Mouse (Mus musculus): Measurements from ENCODE around the gene Gpr83. TPM values are rescaled to one million over a fixed set of nuclear protein-coding genes. Genes with fewer than 3 reads are reported as not detected.
"Not testable (repeated sequence)": the region's sequence is repeated elsewhere in the genome, so short reads cannot be mapped to it uniquely, and the experiment has no call there.

Gene Gpr83
- polyA plus RNA-seq, 1 experiment from 2014 or later, result 0.35 TPM

DNA sequence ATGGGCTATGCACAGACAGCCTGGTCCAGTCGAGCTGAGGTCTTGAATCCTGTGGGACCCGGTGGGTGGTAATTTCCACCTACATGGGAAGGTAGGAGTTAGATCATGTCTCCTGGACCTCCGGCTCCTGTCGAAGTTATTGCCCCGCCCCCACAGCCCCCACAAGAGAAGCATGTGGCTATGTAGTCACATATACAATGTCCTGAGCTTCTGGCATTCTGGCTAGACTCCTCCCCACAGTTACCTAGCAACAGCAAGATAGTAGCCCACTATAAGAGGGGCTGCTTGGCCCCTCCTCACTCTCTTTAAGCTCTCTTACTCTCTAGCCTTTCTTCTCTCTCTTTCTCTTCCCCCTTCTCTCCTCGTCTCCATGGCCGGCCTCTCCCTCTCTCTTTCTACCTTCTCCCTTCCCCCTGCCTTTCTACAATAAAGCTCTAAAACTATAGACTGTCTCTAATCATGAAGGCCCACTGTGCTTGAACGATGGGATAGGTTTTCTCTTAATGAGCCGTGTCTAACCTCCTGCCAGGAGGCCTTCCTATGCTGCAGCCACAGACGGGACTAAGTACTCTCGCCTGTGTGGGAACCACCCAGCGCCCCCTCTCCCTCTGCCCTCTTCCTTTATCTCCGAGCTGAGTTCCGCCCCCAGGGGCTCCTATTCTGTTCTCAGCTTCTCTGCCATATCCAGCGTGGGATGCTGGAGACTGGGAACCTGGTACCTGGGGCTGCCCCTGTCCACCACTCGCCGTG is 12.3 kb downstream of the Gpr83 start:
- H3K9me3 ChIP-seq (ENCODE audit: control insufficient read depth), result no peaks in the 10 kb centered on the region
- no peak for TF ChIP-seq CTCF (IDR thresholded peaks at IDR 0.05; ENCODE audit: low read depth)
- 53% methylated on average over 17 of the region's 17 CpGs for WGBS
- H3K9ac ChIP-seq (ENCODE audit: low read depth, low read length), result no peak overlapping the region
- no peak overlapping the region for H3K27ac ChIP-seq (ENCODE audit: low read depth, low read length)
- H3K27me3 ChIP-seq (replicated peaks; ENCODE audit: control insufficient read depth, insufficient read depth, low read length), result no peaks in the 10 kb centered on the region
- no peak for ATAC-seq
- H3K4me3 ChIP-seq (ENCODE audit: low read depth, low read length), result no peak overlapping the region
- H3K4me1 ChIP-seq (replicated peaks; ENCODE audit: control insufficient read depth, insufficient read depth, low read length), result no peaks in the 10 kb centered on the region
- no peaks in the 10 kb centered on the region for H3K36me3 ChIP-seq (ENCODE audit: control insufficient read depth, insufficient read depth)
- no peak overlapping the region for H3K4me2 ChIP-seq (replicated peaks; ENCODE audit: low read depth)

DNA sequence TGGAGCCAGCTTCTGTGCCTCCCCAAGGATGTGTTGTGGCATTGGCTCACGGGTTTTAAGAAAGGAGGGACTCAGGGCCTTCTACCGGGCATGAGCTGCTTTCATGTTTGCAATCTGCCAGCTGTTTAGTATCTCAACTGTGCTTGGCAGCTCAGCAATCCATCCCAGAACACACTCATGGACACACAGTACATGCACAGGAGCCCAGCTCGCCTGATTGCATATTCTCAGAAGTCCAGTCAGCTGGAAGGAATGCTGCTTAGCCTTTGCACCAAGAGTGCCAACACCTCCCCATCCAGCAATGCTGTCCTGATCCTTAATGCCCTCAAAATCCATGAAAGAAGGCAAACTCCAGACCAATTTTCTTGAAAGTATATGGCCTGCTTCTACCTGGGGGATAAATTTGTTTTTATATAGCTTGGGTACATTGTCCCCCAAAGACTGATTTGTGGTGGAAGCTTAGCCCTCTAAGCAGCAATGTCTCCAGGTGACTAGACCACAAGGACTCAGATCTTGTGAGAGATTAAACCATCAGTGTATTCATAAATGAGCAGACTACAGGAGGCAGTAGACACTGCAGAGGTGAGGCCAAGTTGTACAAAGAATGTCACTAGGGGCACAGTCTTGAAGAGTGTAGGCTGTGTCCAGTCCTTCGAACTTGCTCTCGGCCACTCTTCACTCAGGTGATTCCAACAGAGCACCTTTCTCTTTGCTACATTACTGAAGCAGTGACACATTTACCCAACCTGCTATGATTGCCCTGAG is 15.9 kb downstream of the Gpr83 start:
- Histone ChIP-seq H3K9me3 (ENCODE audit: control insufficient read depth) (no peaks in the 10 kb centered on the region), H3K27me3 (replicated peaks; ENCODE audit: control insufficient read depth, insufficient read depth, low read length) (no peaks in the 10 kb centered on the region), H3K36me3 (ENCODE audit: control insufficient read depth, insufficient read depth) (no peaks in the 10 kb centered on the region), H3K4me3 (ENCODE audit: low read depth, low read length) (no peak overlapping the region), H3K4me1 (replicated peaks; ENCODE audit: control insufficient read depth, insufficient read depth, low read length) (no peaks in the 10 kb centered on the region), H3K27ac (ENCODE audit: low read depth, low read length) (no peak overlapping the region), H3K9ac (ENCODE audit: low read depth, low read length) (no peak overlapping the region), H3K4me2 (replicated peaks; ENCODE audit: low read depth) (no peak overlapping the region)
- WGBS, result 84% methylated on average over 5 of the region's 5 CpGs
- no peak for TF ChIP-seq CTCF (IDR thresholded peaks at IDR 0.05; ENCODE audit: low read depth)
- no peak for ATAC-seq

DNA sequence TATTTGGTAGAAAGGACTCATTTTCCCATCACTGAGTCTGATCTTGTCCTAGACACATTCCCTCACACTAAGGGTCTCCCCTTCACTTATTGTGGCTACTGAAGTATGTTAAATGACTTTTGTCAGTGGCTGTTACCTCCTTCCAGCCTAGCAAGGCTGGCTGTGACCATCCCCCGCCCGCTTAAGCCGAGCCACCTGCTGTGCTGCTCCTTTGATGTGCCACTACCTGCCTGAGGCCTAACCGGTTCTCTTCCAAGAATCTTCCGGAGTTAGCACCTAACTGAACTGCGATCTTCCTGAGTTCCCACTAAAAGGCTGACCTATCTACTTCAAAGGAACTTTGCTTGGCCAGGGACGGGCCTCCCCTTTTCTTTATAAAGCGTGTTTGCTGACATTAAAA is 16.6 kb downstream of the Gpr83 start:
- not testable (repeated sequence) for ATAC-seq; H3K27ac ChIP-seq (ENCODE audit: low read depth, low read length); H3K4me3 ChIP-seq (ENCODE audit: low read depth, low read length); H3K4me1 ChIP-seq (replicated peaks; ENCODE audit: control insufficient read depth, insufficient read depth, low read length); H3K9ac ChIP-seq (ENCODE audit: low read depth, low read length); H3K9me3 ChIP-seq (ENCODE audit: control insufficient read depth); H3K36me3 ChIP-seq (ENCODE audit: control insufficient read depth, insufficient read depth); H3K4me2 ChIP-seq (replicated peaks; ENCODE audit: low read depth); H3K27me3 ChIP-seq (replicated peaks; ENCODE audit: control insufficient read depth, insufficient read depth, low read length)
- WGBS, result 31% methylated on average over 8 of the region's 8 CpGs

DNA sequence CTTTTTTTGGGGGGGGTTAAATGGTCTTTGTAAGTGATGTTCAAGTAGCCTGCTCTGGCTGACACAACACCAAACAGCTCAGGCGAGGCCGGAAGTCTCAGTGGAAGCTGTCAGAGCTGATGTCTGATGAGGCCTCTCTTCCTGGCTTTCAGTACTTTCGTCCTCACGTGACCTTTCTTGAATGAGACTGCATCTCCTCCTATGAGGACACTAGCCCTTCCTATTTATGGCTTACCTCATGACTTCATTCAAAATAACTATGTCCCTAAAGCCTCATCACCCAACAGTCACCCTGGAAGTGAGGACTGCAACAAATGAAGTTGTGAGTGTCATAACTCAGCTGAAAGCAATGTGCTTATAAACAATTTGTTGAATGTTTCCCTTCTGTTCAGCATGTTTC is 24.6 kb downstream of the Gpr83 start:
- WGBS, result 59% methylated on average over 4 of the region's 4 CpGs
- Histone ChIP-seq H3K4me1 (replicated peaks; ENCODE audit: control insufficient read depth, insufficient read depth, low read length) (no peaks in the 10 kb centered on the region), H3K27me3 (replicated peaks; ENCODE audit: control insufficient read depth, insufficient read depth, low read length) (no peaks in the 10 kb centered on the region), H3K4me2 (replicated peaks; ENCODE audit: low read depth) (no peak overlapping the region), H3K9me3 (ENCODE audit: control insufficient read depth) (no peaks in the 10 kb centered on the region), H3K9ac (ENCODE audit: low read depth, low read length) (no peak overlapping the region), H3K27ac (ENCODE audit: low read depth, low read length) (no peak overlapping the region), H3K36me3 (ENCODE audit: control insufficient read depth, insufficient read depth) (no peaks in the 10 kb centered on the region), H3K4me3 (ENCODE audit: low read depth, low read length) (no peak overlapping the region)
- ATAC-seq, result no peak
- no peak for TF ChIP-seq CTCF (IDR thresholded peaks at IDR 0.05; ENCODE audit: low read depth)

DNA sequence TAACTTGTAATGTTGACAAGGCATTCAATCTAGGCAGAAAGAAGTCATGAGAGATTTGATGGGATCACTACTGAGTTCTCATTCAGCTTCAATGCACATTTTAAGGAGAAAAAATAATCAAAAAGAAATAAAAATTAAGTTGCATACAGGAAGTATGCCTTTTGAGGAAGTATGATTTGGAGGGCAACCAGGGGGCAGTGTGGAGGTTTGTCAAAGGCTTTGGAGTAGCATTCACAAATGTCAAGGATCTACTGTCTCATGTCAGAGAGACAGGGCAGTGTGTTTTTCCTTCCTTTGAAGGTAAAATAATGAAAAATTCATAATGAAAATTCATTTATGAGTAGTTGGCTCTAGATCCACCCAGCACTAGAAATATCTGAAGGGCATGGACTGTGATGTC is 25.1 kb downstream of the Gpr83 start:
- no peak overlapping the region for H3K27ac ChIP-seq (ENCODE audit: low read depth, low read length)
- H3K9ac ChIP-seq (ENCODE audit: low read depth, low read length), result no peak overlapping the region
- H3K9me3 ChIP-seq (ENCODE audit: control insufficient read depth), result no peaks in the 10 kb centered on the region
- H3K36me3 ChIP-seq (ENCODE audit: control insufficient read depth, insufficient read depth), result no peaks in the 10 kb centered on the region
- ATAC-seq, result no peak
- H3K4me3 ChIP-seq (ENCODE audit: low read depth, low read length), result no peak overlapping the region
- peak; percentile 30 for TF ChIP-seq CTCF (IDR thresholded peaks at IDR 0.05; ENCODE audit: low read depth)
- H3K4me1 ChIP-seq (replicated peaks; ENCODE audit: control insufficient read depth, insufficient read depth, low read length), result no peaks in the 10 kb centered on the region
- H3K4me2 ChIP-seq (replicated peaks; ENCODE audit: low read depth), result no peak overlapping the region
- no peaks in the 10 kb centered on the region for H3K27me3 ChIP-seq (replicated peaks; ENCODE audit: control insufficient read depth, insufficient read depth, low read length)

DNA sequence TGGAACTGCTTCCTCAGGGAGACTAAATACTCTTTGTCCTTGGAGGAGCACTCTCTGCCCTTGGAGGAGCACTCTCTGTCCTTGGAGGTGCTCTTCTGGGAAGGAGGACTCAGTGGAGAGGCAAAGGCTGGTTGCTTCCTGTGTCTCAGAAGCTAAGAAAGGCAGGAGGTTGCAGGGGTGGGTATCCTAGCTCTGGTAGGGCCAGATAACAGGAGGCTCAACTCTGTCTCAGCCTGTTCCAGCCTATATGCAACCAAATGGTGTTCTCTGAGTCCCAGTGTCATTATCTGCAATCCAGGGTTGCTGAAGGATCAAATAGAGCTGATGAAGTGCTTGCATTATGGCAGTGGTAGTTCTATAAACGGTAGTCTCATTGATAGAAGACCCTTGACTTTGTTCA is 25.9 kb downstream of the Gpr83 start:
- no peaks in the 10 kb centered on the region for H3K27me3 ChIP-seq (replicated peaks; ENCODE audit: control insufficient read depth, insufficient read depth, low read length)
- H3K4me3 ChIP-seq (ENCODE audit: low read depth, low read length), result no peak overlapping the region
- H3K4me2 ChIP-seq (replicated peaks; ENCODE audit: low read depth), result no peak overlapping the region
- no peaks in the 10 kb centered on the region for H3K9me3 ChIP-seq (ENCODE audit: control insufficient read depth)
- H3K9ac ChIP-seq (ENCODE audit: low read depth, low read length), result no peak overlapping the region
- ATAC-seq, result no peak
- no peaks in the 10 kb centered on the region for H3K4me1 ChIP-seq (replicated peaks; ENCODE audit: control insufficient read depth, insufficient read depth, low read length)
- WGBS, result 76% methylated on average over 1 of the region's 1 CpGs
- H3K27ac ChIP-seq (ENCODE audit: low read depth, low read length), result no peak overlapping the region
- no peak for TF ChIP-seq CTCF (IDR thresholded peaks at IDR 0.05; ENCODE audit: low read depth)
- no peaks in the 10 kb centered on the region for H3K36me3 ChIP-seq (ENCODE audit: control insufficient read depth, insufficient read depth)

Measured in intestine, postnatal 0 days (tissue).